ENCODE assay signal across 13 mouse cellular contexts in genomic region chr11:76314741-76315140, GRCm38 (mm10).
DNase-seq lines count a peak whose midpoint lies in the region; ATAC-seq and TF ChIP-seq lines count a peak whose summit lies in the region.
"Had no signal": no experiment of that assay in that cellular context is flagged by ENCODE, and none has a peak within 500 bp of the region (broad histone marks: within the 10 kb centered on the region; RNA-seq: fewer than 3 reads in every experiment).

No protein-coding gene starts in this region.

- H3K4me1 ChIP-seq in thymus, adult 2 months (replicated peaks; ENCODE audit: control insufficient read depth, insufficient read depth, low read length): 0 out of 2 replicates have a peak, but pooled peaks cover 7% of the 10 kb centered on the region

- no peak for TF ChIP-seq CTCF in thymus, adult 2 months (IDR thresholded peaks at IDR 0.05; ENCODE audit: borderline replicate concordance, control insufficient read depth, extremely low read depth, insufficient read depth, low read length, poor library complexity)

- no peaks in the 10 kb centered on the region for H3K36me3 ChIP-seq in thymus, adult 2 months (ENCODE audit: control insufficient read depth, insufficient read depth, low read length)
- H3K36me3 ChIP-seq: forebrain, embryonic 15.5 days; hindbrain, embryonic 15.5 days; lung, embryonic 15.5 days had no signal

- 66% methylated on average over 4 of the region's 4 CpGs for WGBS in thymus, adult 2 months

- DNase-seq in kidney, adult 8-10 months: peak; percentile 35 to 48
- DNase-seq in kidney, adult 18-20 months: no peak
- DNase-seq in thymus, postnatal 25 days: peak; percentile 3
- DNase-seq in thymus, adult 2 months: no peak
- no peak for DNase-seq in frontal cortex, postnatal 14 days (ENCODE audit: low spot score in 2 of 2)
- no peak for DNase-seq in frontal cortex, postnatal 10 days (ENCODE audit: low spot score in 2 of 2)
- DNase-seq in embryo, embryonic 10 days (ENCODE audit: low spot score): no peak
- DNase-seq: cerebellum, postnatal 25 days; thymus, adult 18-20 months had no signal

- H3K27ac ChIP-seq in thymus, adult 2 months (ENCODE audit: control insufficient read depth, insufficient read depth, low read length): no peak overlapping the region
- H3K27ac ChIP-seq: forebrain, embryonic 15.5 days; hindbrain, embryonic 15.5 days; lung, embryonic 15.5 days had no signal

- no peak for TF ChIP-seq POLR2A in thymus, adult 2 months (IDR thresholded peaks at IDR 0.05; ENCODE audit: control insufficient read depth, extremely low read depth, insufficient read depth, low read length, poor library complexity)

- H3K27me3 ChIP-seq in thymus, adult 2 months (ENCODE audit: control insufficient read depth, insufficient read depth, low read length): no peaks in the 10 kb centered on the region
- H3K27me3 ChIP-seq: forebrain, embryonic 15.5 days; hindbrain, embryonic 15.5 days; lung, embryonic 15.5 days had no signal

- ATAC-seq in hematopoietic stem cell, adult 5-6 weeks (replicated peaks in 1 of 2; ENCODE audit: insufficient read depth in 1 of 2, low FRiP score in 2 of 2, low TSS enrichment in 1 of 2, low read depth in 1 of 2, poor library complexity in 2 of 2, severe bottlenecking in 2 of 2): peak; percentile 51 to 60; a peak in 3 of 4 replicates
- ATAC-seq: forebrain, embryonic 15.5 days had no signal

- H3K4me3 ChIP-seq in thymus, adult 2 months (ENCODE audit: control insufficient read depth, insufficient read depth, low read length): no peak overlapping the region
- H3K4me3 ChIP-seq: forebrain, embryonic 15.5 days; hindbrain, embryonic 15.5 days; lung, embryonic 15.5 days had no signal

Comparison
In these comparisons a context has a peak if more than half of its experiments do, and no peak if none do; other contexts are left out.
1. DNase-seq: peak in kidney, adult 8-10 months (2 of 2) and thymus, postnatal 25 days (single experiment); none in kidney, adult 18-20 months (single experiment), thymus, adult 2 months (single experiment), frontal cortex, postnatal 14 days (0 of 2), frontal cortex, postnatal 10 days (0 of 2) and embryo, embryonic 10 days (single experiment).